Mouse (Mus musculus): Measurements from ENCODE around the gene Gm136. TPM values are rescaled to one million over a fixed set of nuclear protein-coding genes. Genes with fewer than 3 reads are reported as not detected.
A peak's percentile ranks its signal among the peaks of the same experiment; 100 is the strongest.

Gm136 gene
- not detected in 2 replicates for polyA plus RNA-seq (2014; fragmentation: Nextera tagmentation; extraction: Ambion mirVana)

- WGBS = 87% methylated on average over 1 of the region's 1 CpGs
- H3K4me2 ChIP-seq (ENCODE audit: low read depth, low read length, severe bottlenecking) = no peak within 1 kb of the TSS
- DNase-seq (ENCODE audit: low spot score) (no peak), ATAC-seq (replicated peaks; ENCODE audit: low FRiP score) (no peak)
- H3K4me3 ChIP-seq (ENCODE audit: low read depth, low read length) = no peak within 1 kb of the TSS
- H3K27ac ChIP-seq (ENCODE audit: low read depth, low read length) = no peak within 1 kb of the TSS
- H3K9ac ChIP-seq (ENCODE audit: low read length) = no peak within 1 kb of the TSS
- H3K9me3 ChIP-seq (ENCODE audit: control insufficient read depth, low read length) = no peaks in the 10 kb centered on the region
- no peaks in the 10 kb centered on the region for H3K4me1 ChIP-seq (replicated peaks; ENCODE audit: control insufficient read depth, insufficient read depth, low read length)
- no peaks in the 10 kb centered on the region for H3K36me3 ChIP-seq (ENCODE audit: control insufficient read depth, insufficient read depth, low read length)
- H3K27me3 ChIP-seq (ENCODE audit: control insufficient read depth, insufficient read depth, low read length) = no peaks in the 10 kb centered on the region
Measured at GRCm38 (mm10) chr4:34756163-34756562, at the start of gene Gm136. Gene Gm136, minus strand, starts transcription at chr4:34756263.

- ATAC-seq (replicated peaks; ENCODE audit: low FRiP score) (no peak), DNase-seq (ENCODE audit: low spot score) (no peak)
- H3K4me3 ChIP-seq (ENCODE audit: low read depth, low read length) = no peak overlapping the region
- no peaks in the 10 kb centered on the region for H3K9me3 ChIP-seq (ENCODE audit: control insufficient read depth, low read length)
- H3K4me1 ChIP-seq (replicated peaks; ENCODE audit: control insufficient read depth, insufficient read depth, low read length) = no peaks in the 10 kb centered on the region
- no peak overlapping the region for H3K4me2 ChIP-seq (ENCODE audit: low read depth, low read length, severe bottlenecking)
- no peak overlapping the region for H3K9ac ChIP-seq (ENCODE audit: low read length)
- H3K36me3 ChIP-seq (ENCODE audit: control insufficient read depth, insufficient read depth, low read length) = no peaks in the 10 kb centered on the region
- H3K27me3 ChIP-seq (ENCODE audit: control insufficient read depth, insufficient read depth, low read length) = no peaks in the 10 kb centered on the region
- no peak overlapping the region for H3K27ac ChIP-seq (ENCODE audit: low read depth, low read length)
- WGBS = 85% methylated on average over 14 of the region's 14 CpGs
Measured at GRCm38 (mm10) chr4:34801166-34802034, 45.3 kb upstream of the Gm136 start.

GRCm38 (mm10) chr4:34798005-34798404 is 41.9 kb upstream of the Gm136 start:
- 91% methylated on average over 2 of the region's 2 CpGs for WGBS
- H3K4me3 ChIP-seq (ENCODE audit: low read depth, low read length) = no peak overlapping the region
- no peak overlapping the region for H3K4me2 ChIP-seq (ENCODE audit: low read depth, low read length, severe bottlenecking)
- no peak overlapping the region for H3K9ac ChIP-seq (ENCODE audit: low read length)
- H3K36me3 ChIP-seq (ENCODE audit: control insufficient read depth, insufficient read depth, low read length) = no peaks in the 10 kb centered on the region
- no peak overlapping the region for H3K27ac ChIP-seq (ENCODE audit: low read depth, low read length)
- DNase-seq (ENCODE audit: low spot score) = no peak
- no peaks in the 10 kb centered on the region for H3K9me3 ChIP-seq (ENCODE audit: control insufficient read depth, low read length)
- H3K4me1 ChIP-seq (replicated peaks; ENCODE audit: control insufficient read depth, insufficient read depth, low read length) = no peaks in the 10 kb centered on the region
- no peaks in the 10 kb centered on the region for H3K27me3 ChIP-seq (ENCODE audit: control insufficient read depth, insufficient read depth, low read length)
- ATAC-seq (replicated peaks; ENCODE audit: low FRiP score) = no peak

GRCm38 (mm10) chr4:34797294-34797983 is 41.4 kb upstream of the Gm136 start:
- 83% methylated on average over 8 of the region's 8 CpGs for WGBS
- ATAC-seq (replicated peaks; ENCODE audit: low FRiP score) (no peak), DNase-seq (ENCODE audit: low spot score) (no peak)
- no peak overlapping the region for H3K4me2 ChIP-seq (ENCODE audit: low read depth, low read length, severe bottlenecking)
- H3K4me1 ChIP-seq (replicated peaks; ENCODE audit: control insufficient read depth, insufficient read depth, low read length) = no peaks in the 10 kb centered on the region
- H3K27me3 ChIP-seq (ENCODE audit: control insufficient read depth, insufficient read depth, low read length) = no peaks in the 10 kb centered on the region
- no peak overlapping the region for H3K9ac ChIP-seq (ENCODE audit: low read length)
- no peak overlapping the region for H3K4me3 ChIP-seq (ENCODE audit: low read depth, low read length)
- no peak overlapping the region for H3K27ac ChIP-seq (ENCODE audit: low read depth, low read length)
- H3K36me3 ChIP-seq (ENCODE audit: control insufficient read depth, insufficient read depth, low read length) = no peaks in the 10 kb centered on the region
- H3K9me3 ChIP-seq (ENCODE audit: control insufficient read depth, low read length) = no peaks in the 10 kb centered on the region

- DNase-seq (ENCODE audit: low spot score) (no peak), ATAC-seq (replicated peaks; ENCODE audit: low FRiP score) (peak; percentile 51; the same call in 1 of the 2 replicates)
- Histone ChIP-seq H3K27ac (ENCODE audit: low read depth, low read length) (no peak overlapping the region), H3K27me3 (ENCODE audit: control insufficient read depth, insufficient read depth, low read length) (no peaks in the 10 kb centered on the region), H3K4me1 (replicated peaks; ENCODE audit: control insufficient read depth, insufficient read depth, low read length) (no peaks in the 10 kb centered on the region), H3K36me3 (ENCODE audit: control insufficient read depth, insufficient read depth, low read length) (no peaks in the 10 kb centered on the region), H3K9ac (ENCODE audit: low read length) (no peak overlapping the region), H3K4me3 (ENCODE audit: low read depth, low read length) (no peak overlapping the region), H3K4me2 (ENCODE audit: low read depth, low read length, severe bottlenecking) (no peak overlapping the region), H3K9me3 (ENCODE audit: control insufficient read depth, low read length) (no peaks in the 10 kb centered on the region)
- WGBS = 82% methylated on average over 5 of the region's 5 CpGs
Measured at GRCm38 (mm10) chr4:34796294-34796693, 40.2 kb upstream of the Gm136 start.

- Histone ChIP-seq H3K4me3 (ENCODE audit: low read depth, low read length) (no peak overlapping the region), H3K9me3 (ENCODE audit: control insufficient read depth, low read length) (no peaks in the 10 kb centered on the region), H3K4me2 (ENCODE audit: low read depth, low read length, severe bottlenecking) (no peak overlapping the region), H3K27ac (ENCODE audit: low read depth, low read length) (no peak overlapping the region), H3K36me3 (ENCODE audit: control insufficient read depth, insufficient read depth, low read length) (no peaks in the 10 kb centered on the region), H3K9ac (ENCODE audit: low read length) (no peak overlapping the region), H3K4me1 (replicated peaks; ENCODE audit: control insufficient read depth, insufficient read depth, low read length) (no peaks in the 10 kb centered on the region), H3K27me3 (ENCODE audit: control insufficient read depth, insufficient read depth, low read length) (no peaks in the 10 kb centered on the region)
- ATAC-seq (replicated peaks; ENCODE audit: low FRiP score) (no peak), DNase-seq (ENCODE audit: low spot score) (no peak)
- 78% methylated on average over 3 of the region's 3 CpGs for WGBS
Measured at GRCm38 (mm10) chr4:34786476-34786875, 30.4 kb upstream of the Gm136 start.

- no peaks in the 10 kb centered on the region for H3K9me3 ChIP-seq (ENCODE audit: control insufficient read depth, low read length)
- ATAC-seq (replicated peaks; ENCODE audit: low FRiP score) (no peak), DNase-seq (ENCODE audit: low spot score) (no peak)
- H3K27me3 ChIP-seq (ENCODE audit: control insufficient read depth, insufficient read depth, low read length) = no peaks in the 10 kb centered on the region
- no peak overlapping the region for H3K4me2 ChIP-seq (ENCODE audit: low read depth, low read length, severe bottlenecking)
- H3K36me3 ChIP-seq (ENCODE audit: control insufficient read depth, insufficient read depth, low read length) = no peaks in the 10 kb centered on the region
- 76% methylated on average over 2 of the region's 2 CpGs for WGBS
- H3K4me3 ChIP-seq (ENCODE audit: low read depth, low read length) = no peak overlapping the region
- H3K27ac ChIP-seq (ENCODE audit: low read depth, low read length) = no peak overlapping the region
- H3K4me1 ChIP-seq (replicated peaks; ENCODE audit: control insufficient read depth, insufficient read depth, low read length) = no peaks in the 10 kb centered on the region
- H3K9ac ChIP-seq (ENCODE audit: low read length) = no peak overlapping the region
Measured at GRCm38 (mm10) chr4:34785646-34786045, 29.6 kb upstream of the Gm136 start.

- ATAC-seq (replicated peaks; ENCODE audit: low FRiP score) (no peak), DNase-seq (ENCODE audit: low spot score) (no peak)
- H3K27me3 ChIP-seq (ENCODE audit: control insufficient read depth, insufficient read depth, low read length) = no peaks in the 10 kb centered on the region
- H3K36me3 ChIP-seq (ENCODE audit: control insufficient read depth, insufficient read depth, low read length) = no peaks in the 10 kb centered on the region
- no peaks in the 10 kb centered on the region for H3K9me3 ChIP-seq (ENCODE audit: control insufficient read depth, low read length)
- no peak overlapping the region for H3K27ac ChIP-seq (ENCODE audit: low read depth, low read length)
- no peak overlapping the region for H3K9ac ChIP-seq (ENCODE audit: low read length)
- H3K4me1 ChIP-seq (replicated peaks; ENCODE audit: control insufficient read depth, insufficient read depth, low read length) = no peaks in the 10 kb centered on the region
- WGBS = 56% methylated on average over 5 of the region's 5 CpGs
- no peak overlapping the region for H3K4me2 ChIP-seq (ENCODE audit: low read depth, low read length, severe bottlenecking)
- no peak overlapping the region for H3K4me3 ChIP-seq (ENCODE audit: low read depth, low read length)
Measured at GRCm38 (mm10) chr4:34784865-34785264, 28.8 kb upstream of the Gm136 start.

All from forebrain, embryonic 11.5 days (tissue).